Mouse (Mus musculus) testis, postnatal 10 days (tissue): ENCODE data around the gene Spred2.

Experiments
- DNase-seq: peaks from one replicate; pipeline ENCODE4 v3.0.0; 2021; ENCODE audit warnings: low spot score

Gene Spred2

DNA sequence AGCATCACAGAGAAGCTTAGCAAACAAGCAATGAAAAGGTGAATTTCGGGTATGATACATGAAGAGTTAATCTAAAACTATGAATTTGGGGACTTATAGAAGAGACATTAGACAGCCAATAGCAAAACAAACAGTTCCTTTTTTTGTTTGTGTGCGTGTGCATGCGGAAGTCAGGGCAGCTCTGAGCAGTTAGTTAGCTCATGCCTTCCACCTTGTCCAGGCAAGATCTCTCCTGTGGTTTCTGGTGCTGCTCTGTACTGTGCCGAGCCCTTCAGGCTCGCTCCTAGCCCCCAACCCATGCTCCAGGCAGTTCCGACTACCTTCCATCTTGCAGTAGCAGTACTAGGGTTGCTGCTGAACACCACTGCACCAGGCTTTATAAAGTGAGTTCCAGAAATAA, 31.5 kb downstream of the Spred2 start:
- DNase-seq, result no peak

DNA sequence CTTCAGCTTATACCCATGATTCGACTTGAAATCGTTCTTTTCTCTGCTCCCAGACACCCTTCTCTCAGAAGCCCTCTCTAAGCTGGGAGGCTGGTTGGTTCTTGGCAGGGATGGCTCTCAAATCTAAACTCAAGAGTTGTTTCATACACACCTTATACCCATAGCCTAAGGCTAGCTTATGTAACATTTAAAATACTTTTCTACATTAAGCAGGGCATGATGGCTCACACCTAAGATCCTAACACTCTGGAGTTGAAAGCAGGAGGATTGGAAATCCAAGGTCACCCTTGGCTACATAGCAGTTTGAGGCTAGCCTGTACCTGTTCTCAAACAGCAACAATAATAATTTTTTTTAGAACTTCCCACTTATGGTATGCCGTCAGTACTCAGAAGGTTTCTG, 34.8 kb downstream of the Spred2 start:
- DNase-seq, result no peak

DNA sequence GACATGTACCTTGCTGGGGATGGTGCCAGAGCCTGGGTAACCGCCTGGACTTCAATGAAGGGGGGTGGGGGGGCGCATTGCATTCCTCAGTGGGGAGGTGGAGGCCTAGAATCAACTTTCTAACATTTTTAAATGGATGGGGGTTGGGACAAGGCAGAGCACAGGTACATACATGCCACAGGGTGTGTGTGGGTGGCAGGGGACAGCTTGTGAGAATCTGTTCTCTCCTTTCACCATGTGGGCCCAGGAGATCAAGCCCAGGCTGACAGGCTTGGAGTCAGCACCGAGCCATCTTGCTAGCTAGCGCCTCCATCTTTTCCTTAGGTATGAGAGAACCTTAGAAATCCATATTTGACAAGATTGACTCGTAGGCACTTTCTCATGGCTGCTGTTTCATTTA, 35.7 kb downstream of the Spred2 start:
- DNase-seq, result no peak

DNA sequence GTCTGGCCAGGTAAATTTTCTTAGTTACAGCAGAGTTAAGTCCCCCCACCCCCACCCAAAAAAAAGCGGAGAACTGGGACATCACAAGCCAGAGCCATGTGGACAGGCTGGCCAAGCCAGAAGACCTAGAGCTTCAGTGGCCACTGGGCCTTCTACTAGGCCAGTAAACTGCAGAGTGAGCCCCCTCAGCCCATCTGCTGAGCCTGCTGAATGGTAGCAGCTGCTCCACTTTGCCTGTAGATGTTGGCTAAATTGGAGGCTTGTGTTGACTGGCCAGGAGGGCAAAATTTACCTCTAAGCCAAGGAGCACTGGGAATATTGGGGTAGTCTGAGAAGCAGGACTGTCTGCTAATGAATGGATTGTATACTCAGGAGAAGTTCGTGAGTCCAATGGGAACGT, 36.4 kb downstream of the Spred2 start:
- DNase-seq, result no peak

DNA sequence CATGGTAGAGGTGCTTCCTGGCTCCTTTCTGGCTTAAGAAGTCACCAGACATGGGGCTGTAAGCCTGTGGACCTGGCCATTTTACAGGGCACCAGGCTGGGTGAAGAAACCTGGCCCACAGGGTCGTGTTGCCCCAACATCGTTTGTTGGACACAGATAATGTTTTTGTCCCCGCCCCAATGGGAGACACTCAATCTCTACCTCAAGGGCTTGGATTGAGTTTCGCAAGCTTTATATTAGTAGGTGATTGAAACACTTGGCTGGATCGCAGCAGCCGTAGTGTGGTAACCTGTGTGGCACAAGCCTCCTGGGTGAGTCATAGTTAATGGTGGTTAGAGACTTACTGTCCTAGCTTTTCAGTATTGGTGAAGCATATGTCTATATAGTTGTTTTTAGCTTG, 36.9 kb downstream of the Spred2 start:
- DNase-seq, result no peak

DNA sequence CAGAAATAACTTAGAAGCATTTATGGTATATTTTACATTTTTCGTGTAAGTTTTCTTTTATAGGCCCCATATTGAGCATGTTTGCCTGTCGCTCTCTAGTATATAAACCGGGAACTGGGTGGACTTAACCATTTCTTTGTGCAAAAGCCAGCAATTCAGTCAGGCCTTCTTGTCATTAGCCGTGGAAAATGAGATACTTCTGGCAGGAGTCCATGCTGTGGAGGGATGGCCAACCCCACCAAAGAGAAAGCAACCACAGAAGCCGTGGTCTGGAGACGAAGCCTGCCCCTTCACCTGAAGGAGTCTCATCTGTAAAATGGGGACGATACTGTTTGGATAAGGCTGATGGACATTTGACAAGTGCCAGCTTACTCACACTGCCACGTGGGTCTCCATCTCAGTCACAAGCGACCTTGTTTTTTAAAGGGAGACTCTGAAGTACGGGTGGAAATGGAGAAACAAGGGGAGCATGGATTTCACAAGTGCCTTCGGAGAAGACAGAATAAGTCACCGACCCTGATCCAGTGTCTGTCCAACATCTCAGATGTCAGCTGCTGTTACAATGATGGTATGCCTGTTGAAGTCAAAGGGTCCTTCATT, 37.7 kb downstream of the Spred2 start:
- DNase-seq, result no peak

DNA sequence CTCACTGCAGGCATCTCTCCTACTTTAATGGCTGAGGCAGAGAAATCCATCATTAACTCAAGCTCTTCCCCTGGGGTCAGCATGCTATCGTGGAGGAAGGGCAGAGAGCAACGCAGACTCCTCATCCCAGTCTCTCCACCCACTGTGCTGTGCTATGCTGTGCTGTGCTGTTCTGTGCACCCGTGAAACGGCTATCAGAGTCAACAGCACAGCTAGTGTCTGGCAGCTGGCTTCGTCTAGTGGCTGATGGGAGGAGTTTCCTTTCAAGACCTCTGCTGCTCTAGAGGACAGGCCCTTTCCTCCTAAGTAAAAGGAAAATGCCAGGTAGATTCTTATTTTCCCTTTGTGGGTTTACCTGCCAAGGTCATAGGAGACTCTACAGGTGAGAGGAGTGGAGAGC, 38.6 kb downstream of the Spred2 start:
- DNase-seq, result no peak

DNA sequence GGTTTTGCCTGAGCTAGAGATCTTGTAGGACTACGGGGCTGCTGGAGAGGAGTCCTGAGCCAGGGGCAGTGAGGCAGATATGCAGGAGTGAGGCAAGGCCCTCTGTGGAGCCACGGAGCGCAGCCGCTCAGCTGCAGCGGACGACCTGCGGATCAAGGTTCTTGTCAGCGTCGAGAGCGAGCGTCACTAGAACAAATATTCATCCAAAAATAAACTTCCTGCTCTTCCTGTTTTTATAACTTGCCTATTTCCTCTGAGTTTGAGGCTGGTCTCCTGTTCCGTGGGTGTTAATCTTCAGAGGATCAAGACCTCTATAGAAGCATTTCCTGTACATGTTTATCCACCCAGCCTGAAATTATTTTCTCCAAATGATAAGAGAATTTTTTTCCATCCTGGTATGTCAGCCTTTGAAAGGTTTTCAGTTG, 39.6 kb downstream of the Spred2 start:
- no peak for DNase-seq

DNA sequence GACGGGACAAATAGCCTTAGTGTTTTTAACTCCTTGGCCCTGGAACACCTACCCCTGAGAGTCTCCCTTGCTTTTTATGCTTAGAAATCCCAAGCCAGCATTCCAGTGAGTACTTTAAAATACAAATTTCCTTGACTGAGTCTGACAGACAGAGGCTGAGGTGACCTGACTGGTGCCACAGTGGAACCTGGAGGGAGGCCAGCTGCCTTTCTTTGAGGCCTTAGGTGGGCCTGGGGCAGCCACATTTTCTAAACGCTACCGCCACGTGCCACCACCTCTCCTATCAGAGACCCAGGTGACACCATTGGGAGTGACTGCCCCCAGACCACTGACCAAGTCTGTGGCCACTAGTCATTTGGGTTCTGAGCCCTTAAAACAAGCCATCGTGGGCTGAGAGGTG, 40.2 kb downstream of the Spred2 start:
- DNase-seq, result no peak

DNA sequence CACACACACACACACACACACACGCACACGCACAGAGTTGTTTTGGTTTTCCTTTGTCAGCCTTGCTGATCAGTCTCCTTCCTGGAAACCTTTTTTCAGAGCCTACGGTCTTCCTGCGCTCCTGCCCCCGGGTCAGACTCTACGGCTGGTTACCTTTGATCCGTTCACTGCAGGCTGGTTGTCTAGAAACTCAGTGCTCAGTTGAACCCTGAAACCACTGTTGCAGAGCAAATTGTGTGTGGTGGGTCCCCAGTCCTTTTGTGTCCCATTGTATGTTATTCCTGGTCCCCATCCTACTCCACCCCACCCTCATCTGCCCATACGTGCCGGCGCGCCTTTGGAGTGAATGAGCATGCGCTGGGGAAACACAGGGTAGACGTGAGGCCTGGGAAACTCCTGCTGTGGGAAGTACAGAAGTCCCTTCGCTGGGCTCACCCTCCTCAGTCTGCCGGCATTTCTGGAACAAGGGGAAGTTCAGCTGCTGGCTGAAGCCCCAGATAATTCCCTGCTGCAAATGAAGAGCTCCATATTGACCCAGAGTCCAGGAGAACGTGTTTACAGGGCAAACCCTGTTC, 40.9 kb downstream of the Spred2 start:
- DNase-seq, result no peak

DNA sequence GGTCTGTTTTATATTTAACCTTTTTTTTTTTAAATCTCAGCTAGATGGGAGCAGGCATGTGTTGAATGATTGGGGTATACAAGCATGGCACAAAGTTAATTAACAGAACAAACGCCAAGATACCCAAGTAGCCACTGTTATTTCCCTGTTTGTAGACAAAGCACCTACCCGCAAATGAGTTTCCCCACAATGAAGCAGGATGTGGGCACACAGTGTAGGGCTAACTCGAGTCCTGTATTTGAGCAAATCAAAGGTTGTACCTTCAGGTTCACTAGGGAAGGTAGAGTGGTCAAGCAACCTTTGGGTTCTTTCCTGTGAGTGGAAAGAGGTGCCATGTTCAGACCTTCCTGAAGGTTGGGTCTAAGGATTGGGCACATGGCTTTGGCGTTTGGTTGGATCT, 41.5 kb downstream of the Spred2 start:
- no peak for DNase-seq

DNA sequence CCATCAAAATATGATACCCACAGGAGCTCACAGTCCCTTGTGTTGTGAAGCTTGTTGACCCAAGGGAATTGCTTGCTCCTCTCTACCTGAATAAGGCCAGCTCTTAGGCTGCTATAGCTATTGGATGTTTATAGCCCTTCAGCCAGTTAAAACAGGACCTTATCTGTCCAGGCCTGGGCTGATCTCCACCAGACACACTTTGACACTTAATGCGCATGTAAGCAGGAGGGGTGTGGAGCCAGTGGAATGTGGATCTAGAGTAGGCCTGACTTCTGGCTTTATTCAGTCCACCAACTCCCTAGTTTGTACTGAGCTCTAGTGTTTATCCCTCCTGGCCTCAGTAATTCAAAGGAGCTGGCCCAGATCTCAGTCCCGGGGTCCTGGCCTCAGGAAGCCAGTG, 42.1 kb downstream of the Spred2 start:
- no peak for DNase-seq

DNA sequence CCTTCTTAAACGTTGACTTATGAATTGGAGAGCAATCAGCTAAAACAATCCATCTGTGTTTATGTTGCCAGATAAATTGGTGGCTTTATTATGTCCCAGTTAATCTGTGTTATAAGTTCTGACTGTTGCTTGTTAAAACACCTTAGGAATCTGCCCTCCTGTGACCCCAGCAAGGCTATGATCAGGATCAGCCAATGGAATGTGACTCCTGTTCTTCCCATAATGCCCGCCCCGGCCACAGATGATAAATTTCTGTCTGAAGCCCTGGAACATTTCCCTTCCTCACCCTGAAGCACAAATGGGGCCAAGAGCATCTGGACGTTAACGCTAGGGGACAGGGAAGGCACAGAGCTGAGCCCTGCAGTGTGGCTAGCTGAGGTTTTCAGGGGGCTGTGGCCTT, 45.4 kb downstream of the Spred2 start:
- no peak for DNase-seq

DNA sequence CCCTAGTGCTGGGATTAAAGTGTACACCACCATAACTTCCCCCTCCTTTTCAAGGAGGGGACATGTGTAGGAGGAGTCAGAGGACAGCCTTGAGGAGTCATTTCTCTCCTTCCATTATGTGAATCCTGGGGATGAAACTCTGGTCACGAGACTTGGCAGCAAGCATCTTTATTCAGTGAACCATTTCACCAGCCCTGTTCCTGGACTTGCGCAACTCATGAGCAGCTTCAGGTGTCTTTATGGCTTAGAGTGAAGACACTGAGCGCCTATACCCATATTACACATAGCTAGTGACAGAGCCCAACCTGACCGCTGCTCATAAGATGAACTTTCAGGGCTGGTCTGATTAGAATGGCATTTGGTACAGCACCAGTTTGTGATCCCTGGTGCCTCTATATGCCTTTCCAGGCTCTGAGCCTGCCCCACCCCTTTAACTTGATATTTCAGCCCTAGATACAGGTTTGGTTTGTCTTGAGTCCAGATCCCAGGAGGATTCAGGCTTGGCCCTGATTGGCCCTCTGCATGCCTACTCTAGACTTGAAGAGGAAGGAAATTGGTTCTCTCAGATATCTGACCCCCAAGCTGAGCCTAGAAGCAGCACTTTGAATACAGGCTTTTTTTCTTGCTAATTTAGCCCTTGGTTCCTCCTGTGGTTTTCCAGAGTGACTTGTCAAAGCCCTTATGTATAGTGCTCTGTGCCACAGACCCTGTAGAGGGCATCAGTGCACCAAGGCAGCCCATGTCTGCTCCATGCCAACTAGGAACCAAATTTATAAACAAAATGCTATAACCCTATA, 48.0 kb downstream of the Spred2 start:
- no peak for DNase-seq

DNA sequence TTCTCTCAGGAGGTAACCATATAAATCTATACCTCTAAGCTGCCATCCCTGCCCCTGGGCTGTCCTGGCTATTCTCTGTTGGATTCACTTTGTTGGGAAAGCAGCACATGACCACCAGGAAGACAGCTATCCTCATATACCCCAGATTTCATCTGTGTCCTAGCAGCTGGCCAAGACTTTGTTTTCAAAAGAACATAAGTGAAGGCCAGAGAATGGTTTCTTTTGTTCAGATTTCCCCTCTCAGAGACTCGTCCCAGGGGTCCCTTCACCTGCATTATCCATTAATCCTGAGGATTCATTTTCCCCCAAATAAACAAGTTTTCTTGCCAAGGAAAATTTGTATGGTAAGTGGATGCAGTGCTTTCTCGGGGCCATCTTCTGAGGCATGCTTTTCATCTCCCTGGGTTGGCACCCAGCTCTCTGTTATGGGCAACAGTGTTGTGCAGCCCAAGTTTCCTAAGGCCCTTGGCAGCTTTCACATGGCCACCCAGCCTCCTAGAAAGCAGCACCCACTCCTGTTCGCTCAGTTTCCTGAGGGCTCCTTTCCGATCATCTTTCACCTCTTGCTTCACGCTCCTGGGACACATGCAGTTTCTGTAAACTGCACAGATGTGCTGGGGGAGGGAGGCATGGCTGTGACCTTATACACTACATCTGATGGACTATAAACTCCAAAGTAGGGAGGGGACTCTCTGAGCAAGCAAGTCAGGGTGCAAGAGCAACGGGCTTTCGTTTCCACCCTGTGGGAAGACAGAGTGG, 49.0 kb downstream of the Spred2 start:
- DNase-seq, result no peak

DNA sequence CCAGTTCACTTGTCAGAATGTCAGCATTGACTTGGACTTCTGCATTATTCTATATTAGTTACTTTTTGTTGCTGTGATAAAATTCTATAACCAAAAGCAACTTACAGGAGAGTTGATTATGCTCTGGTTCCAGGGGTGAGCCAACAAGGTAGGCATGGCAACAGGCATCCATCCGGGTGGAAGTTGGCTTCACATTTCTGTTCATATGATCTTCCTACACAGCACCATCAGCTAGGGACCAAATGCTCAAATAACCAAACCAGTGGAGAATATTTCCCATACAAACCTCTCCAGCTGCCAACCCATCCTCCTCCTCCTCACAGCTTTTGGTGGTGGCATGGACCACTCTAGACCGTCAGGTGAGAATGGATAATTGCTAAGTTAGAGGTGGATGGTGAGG, 51.9 kb downstream of the Spred2 start:
- no peak for DNase-seq

DNA sequence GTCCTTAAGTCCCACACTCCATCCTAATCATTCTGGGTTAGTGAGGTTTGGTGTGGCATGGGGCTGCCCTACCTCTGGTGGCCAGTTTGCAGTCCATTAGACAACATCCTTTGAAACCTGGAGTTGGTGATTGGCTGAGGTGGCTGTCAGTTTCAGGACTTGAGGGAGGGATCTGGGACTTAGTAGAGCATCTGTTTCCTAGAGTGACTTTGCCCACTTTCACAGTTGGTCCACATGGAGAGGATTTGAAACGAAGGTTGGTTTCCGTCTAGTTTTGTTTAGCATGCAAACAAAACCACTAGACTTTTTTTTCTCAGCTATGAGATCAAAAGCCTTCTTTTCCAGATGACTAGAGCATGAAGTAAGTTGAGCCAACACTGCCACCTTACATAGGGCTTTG, 53.5 kb downstream of the Spred2 start:
- DNase-seq, result no peak

DNA sequence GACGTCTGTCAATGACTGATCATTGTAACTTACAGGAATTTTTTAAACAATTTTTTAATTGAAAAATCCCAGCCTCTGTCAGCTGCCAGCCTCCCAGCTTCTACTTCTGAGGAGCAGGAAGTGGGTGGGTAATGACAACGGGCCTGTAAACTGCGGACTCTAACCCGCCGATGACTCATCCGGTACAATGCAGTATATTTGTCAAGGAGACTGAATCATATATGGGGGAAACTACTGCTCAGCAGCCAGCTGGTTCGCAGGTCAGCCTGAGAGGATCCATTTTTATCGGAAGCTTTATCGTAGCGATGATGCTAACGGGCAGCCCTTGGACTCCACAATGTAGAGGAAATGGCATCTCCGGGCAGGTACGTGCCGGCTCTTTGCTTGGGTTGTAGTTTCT, 55.2 kb downstream of the Spred2 start:
- DNase-seq, result no peak

DNA sequence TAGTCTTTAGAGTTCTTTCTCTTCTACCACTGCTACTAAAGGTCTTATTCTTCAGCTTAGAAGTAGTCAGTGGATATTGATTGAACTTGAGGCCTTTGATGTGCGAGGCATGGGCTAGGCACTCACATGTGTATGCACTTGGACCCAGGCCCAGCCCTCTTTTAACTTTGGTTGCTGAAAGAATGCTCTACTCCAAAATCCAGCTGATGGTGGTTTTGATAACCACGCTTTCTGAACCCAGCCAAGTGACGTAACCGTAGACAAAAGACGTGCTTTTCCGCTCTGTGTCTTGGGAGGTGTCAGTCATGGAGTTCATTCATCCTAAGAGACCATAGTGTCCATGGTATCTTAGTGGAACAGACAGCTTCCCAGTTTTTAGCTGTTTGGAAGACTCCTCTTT, 57.9 kb downstream of the Spred2 start:
- DNase-seq, result no peak

DNA sequence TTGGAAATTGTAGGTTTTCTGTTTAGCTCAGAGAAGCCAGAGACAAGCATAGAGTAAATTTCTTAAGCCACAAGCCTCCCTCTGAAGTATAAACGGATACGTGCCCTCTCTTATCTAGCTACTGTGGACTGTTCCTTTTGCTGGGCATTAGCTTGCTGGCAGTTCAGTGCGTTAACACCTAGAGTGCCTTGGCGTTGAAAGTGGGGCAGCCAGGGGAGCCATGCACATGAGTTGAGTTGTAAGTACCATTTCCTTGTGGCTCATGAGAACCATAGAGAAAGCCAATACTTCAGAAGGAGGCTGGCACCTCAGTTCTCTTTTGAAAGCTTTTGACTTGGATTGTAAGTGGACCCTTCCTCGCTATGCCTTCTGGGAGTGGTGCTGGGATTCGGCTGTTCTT, 58.6 kb downstream of the Spred2 start:
- no peak for DNase-seq

DNA sequence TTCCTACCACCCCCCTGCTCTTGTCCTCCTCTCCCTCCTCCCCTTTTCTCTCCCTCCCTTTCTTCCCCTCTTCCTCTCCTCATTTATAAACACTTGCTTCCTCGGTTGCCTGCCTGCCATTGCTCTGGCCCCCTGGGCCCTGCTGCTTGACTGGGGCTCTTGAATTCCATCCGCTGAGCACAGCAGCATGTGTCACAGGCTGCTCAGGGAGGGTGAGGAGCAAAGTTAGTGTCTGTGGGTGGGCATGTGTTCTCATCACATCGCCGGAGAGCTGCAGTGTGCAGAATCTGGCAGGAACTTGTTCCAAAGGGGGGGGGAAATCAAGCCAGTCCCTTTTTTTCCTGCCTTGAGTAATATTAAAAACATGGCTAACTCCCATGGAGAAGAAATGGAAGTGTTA, 59.1 kb downstream of the Spred2 start:
- no peak for DNase-seq

DNA sequence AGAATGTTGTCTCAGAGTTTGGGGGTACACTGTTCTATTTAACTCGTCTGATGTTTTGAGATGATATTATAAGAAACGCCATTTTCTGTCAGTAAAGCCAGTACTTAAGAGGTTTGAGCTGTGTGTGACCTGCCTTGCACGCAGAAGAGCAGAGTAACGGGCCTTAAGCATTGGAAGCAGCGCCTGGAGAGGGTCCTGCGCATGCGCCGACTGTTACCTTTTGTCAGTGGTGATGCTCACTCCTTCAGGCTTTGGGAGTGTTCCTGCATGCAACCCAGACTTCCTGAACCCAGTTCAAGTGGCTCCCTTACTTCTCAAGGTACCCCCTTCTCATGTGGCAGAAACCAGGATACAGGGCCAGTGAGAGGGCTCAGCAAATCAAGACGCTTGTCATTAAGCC, 59.9 kb downstream of the Spred2 start:
- DNase-seq, result no peak

DNA sequence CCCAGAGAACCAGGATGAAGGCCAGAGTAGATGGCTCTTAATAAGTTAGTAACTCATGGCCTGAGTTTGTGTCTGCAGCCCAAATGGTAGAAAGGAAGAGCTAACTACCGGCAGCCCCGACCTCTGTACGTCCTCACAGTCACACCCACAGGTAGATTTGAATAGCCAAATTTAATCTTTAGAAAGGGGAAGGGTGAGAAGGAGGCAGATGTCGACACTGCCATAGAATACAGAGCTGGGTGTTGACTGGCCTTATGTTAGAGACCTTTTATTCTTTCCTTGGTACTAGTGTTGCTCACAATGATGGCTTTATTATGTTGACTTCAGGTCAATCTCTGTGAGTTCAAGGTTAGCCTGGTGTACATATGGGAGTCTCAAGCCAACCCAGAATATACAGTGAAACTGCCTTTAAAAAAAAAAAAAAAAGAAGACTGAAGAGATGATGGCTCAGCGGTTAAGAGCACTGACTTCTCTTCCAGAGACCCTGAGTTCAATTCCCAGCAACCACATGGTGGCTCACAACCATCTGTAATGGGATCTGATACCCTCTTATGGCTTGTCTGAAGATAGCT, 61.2 kb downstream of the Spred2 start:
- no peak for DNase-seq
